Mouse (Mus musculus): ENCODE measurements around the gene Rsph10b. TPM values are rescaled to one million over a fixed set of nuclear protein-coding genes. Genes with fewer than 3 reads are reported as not detected.
"Not testable (repeated sequence)": the region's sequence is repeated elsewhere in the genome, so short reads cannot be mapped to it uniquely, and the experiment has no call there.

The Rsph10b gene
- polyA plus RNA-seq, 1 experiment from 2014 or later: 0.74 TPM

- 59% methylated on average over 11 of the region's 11 CpGs for WGBS
- no peak overlapping the region for H3K4me2 ChIP-seq
- no peak overlapping the region for H3K4me3 ChIP-seq
- no peak overlapping the region for H3K27ac ChIP-seq
- peaks cover 10% of the 10 kb centered on the region for H3K4me1 ChIP-seq (replicated peaks)
- H3K36me3 ChIP-seq: peaks cover 70% of the 10 kb centered on the region
- no peaks in the 10 kb centered on the region for H3K27me3 ChIP-seq
- H3K9ac ChIP-seq: no peak overlapping the region
- no peaks in the 10 kb centered on the region for H3K9me3 ChIP-seq (replicated peaks)
- no peak for ATAC-seq (replicated peaks; ENCODE audit: insufficient number of reproducible peaks, insufficient read depth, low FRiP score, low read depth)
Observed at GRCm38 (mm10) chr5:143994632-143995365, 62.0 kb downstream of the Rsph10b start.

- Histone ChIP-seq H3K9me3 (replicated peaks) (no peaks in the 10 kb centered on the region), H3K27me3 (no peaks in the 10 kb centered on the region), H3K36me3 (peaks cover 71% of the 10 kb centered on the region), H3K27ac (no peak overlapping the region), H3K9ac (no peak overlapping the region), H3K4me2 (no peak overlapping the region), H3K4me3 (no peak overlapping the region), H3K4me1 (replicated peaks) (peaks cover under 1% of the 10 kb centered on the region; the same call in 1 of the 2 replicates)
- ATAC-seq (replicated peaks; ENCODE audit: insufficient number of reproducible peaks, insufficient read depth, low FRiP score, low read depth): no peak
- WGBS: 64% methylated on average over 1 of the region's 1 CpGs
Observed at GRCm38 (mm10) chr5:143999409-143999808, 66.6 kb downstream of the Rsph10b start.

GRCm38 (mm10) chr5:144002461-144003192, 69.8 kb downstream of the Rsph10b start:
- no peak overlapping the region for H3K4me2 ChIP-seq
- no peaks in the 10 kb centered on the region for H3K4me1 ChIP-seq (replicated peaks)
- no peaks in the 10 kb centered on the region for H3K9me3 ChIP-seq (replicated peaks)
- H3K4me3 ChIP-seq: no peak overlapping the region
- H3K36me3 ChIP-seq: peaks cover 76% of the 10 kb centered on the region
- H3K27ac ChIP-seq: no peak overlapping the region
- no peak overlapping the region for H3K9ac ChIP-seq
- WGBS: 86% methylated on average over 15 of the region's 15 CpGs
- no peak for ATAC-seq (replicated peaks; ENCODE audit: insufficient number of reproducible peaks, insufficient read depth, low FRiP score, low read depth)
- no peaks in the 10 kb centered on the region for H3K27me3 ChIP-seq

GRCm38 (mm10) chr5:144013366-144014134, 80.7 kb downstream of the Rsph10b start:
- H3K4me3 ChIP-seq: peak overlapping the region; percentile 94
- H3K36me3 ChIP-seq: peaks cover 37% of the 10 kb centered on the region
- H3K27me3 ChIP-seq; H3K27ac ChIP-seq; ATAC-seq (replicated peaks; ENCODE audit: insufficient number of reproducible peaks, insufficient read depth, low FRiP score, low read depth); H3K4me1 ChIP-seq (replicated peaks); H3K9me3 ChIP-seq (replicated peaks): not testable (repeated sequence)
- 59% methylated on average over 13 of the region's 13 CpGs for WGBS
- peak overlapping the region; percentile 93; the same call in 1 of the 2 replicates for H3K9ac ChIP-seq
- H3K4me2 ChIP-seq: peak overlapping the region; percentile 58

GRCm38 (mm10) chr5:144014551-144015311, 81.9 kb downstream of the Rsph10b start, which contains the start of gene Ccz1:
Gene Ccz1, minus strand, starts transcription at chr5:144014877.
- no peaks in the 10 kb centered on the region for H3K27me3 ChIP-seq
- peak within 1 kb of the TSS; percentile 86 for H3K27ac ChIP-seq
- peak; percentile 95 for ATAC-seq (replicated peaks; ENCODE audit: insufficient number of reproducible peaks, insufficient read depth, low FRiP score, low read depth)
- peak within 1 kb of the TSS; percentile 58 for H3K4me2 ChIP-seq
- no peaks in the 10 kb centered on the region for H3K9me3 ChIP-seq (replicated peaks)
- H3K9ac ChIP-seq: peak within 1 kb of the TSS; percentile 93
- H3K4me1 ChIP-seq (replicated peaks): peaks cover 7% of the 10 kb centered on the region
- peaks cover 26% of the 10 kb centered on the region for H3K36me3 ChIP-seq
- peak within 1 kb of the TSS; percentile 94 for H3K4me3 ChIP-seq
- 2% methylated on average over 47 of the region's 47 CpGs for WGBS

- ATAC-seq (replicated peaks; ENCODE audit: insufficient number of reproducible peaks, insufficient read depth, low FRiP score, low read depth): no peak
- Histone ChIP-seq H3K4me1 (replicated peaks) (peaks cover 7% of the 10 kb centered on the region), H3K9me3 (replicated peaks) (no peaks in the 10 kb centered on the region), H3K27ac (no peak overlapping the region), H3K36me3 (peaks cover 23% of the 10 kb centered on the region), H3K27me3 (no peaks in the 10 kb centered on the region), H3K4me2 (peak overlapping the region; percentile 58), H3K4me3 (peak overlapping the region; percentile 94), H3K9ac (no peak overlapping the region)
- WGBS: 68% methylated on average over 3 of the region's 3 CpGs
Observed at GRCm38 (mm10) chr5:144015312-144015650, 82.4 kb downstream of the Rsph10b start.

GRCm38 (mm10) chr5:144015845-144016244, 83.0 kb downstream of the Rsph10b start:
- no peaks in the 10 kb centered on the region for H3K9me3 ChIP-seq (replicated peaks)
- no peak overlapping the region for H3K4me2 ChIP-seq
- peaks cover 7% of the 10 kb centered on the region for H3K4me1 ChIP-seq (replicated peaks)
- H3K9ac ChIP-seq: no peak overlapping the region
- no peak overlapping the region for H3K4me3 ChIP-seq
- no peaks in the 10 kb centered on the region for H3K27me3 ChIP-seq
- H3K27ac ChIP-seq: no peak overlapping the region
- WGBS: 84% methylated on average over 9 of the region's 9 CpGs
- ATAC-seq (replicated peaks; ENCODE audit: insufficient number of reproducible peaks, insufficient read depth, low FRiP score, low read depth): no peak
- H3K36me3 ChIP-seq: peaks cover 18% of the 10 kb centered on the region

GRCm38 (mm10) chr5:144026620-144027263, 93.9 kb downstream of the Rsph10b start, which contains the start of gene Ocm:
Gene Ocm, minus strand, starts transcription at chr5:144026670.
- Histone ChIP-seq H3K27me3 (no peaks in the 10 kb centered on the region), H3K36me3 (no peaks in the 10 kb centered on the region), H3K4me1 (replicated peaks) (no peaks in the 10 kb centered on the region; the same call in 1 of the 2 replicates), H3K9ac (no peak within 1 kb of the TSS), H3K27ac (no peak within 1 kb of the TSS), H3K9me3 (replicated peaks) (no peaks in the 10 kb centered on the region), H3K4me3 (no peak within 1 kb of the TSS), H3K4me2 (no peak within 1 kb of the TSS)
- 54% methylated on average over 11 of the region's 11 CpGs for WGBS
- ATAC-seq (replicated peaks; ENCODE audit: insufficient number of reproducible peaks, insufficient read depth, low FRiP score, low read depth): no peak

GRCm38 (mm10) chr5:144032491-144032890, 99.7 kb downstream of the Rsph10b start:
- no peaks in the 10 kb centered on the region for H3K36me3 ChIP-seq
- ATAC-seq (replicated peaks; ENCODE audit: insufficient number of reproducible peaks, insufficient read depth, low FRiP score, low read depth): no peak
- no peak overlapping the region for H3K9ac ChIP-seq
- H3K4me1 ChIP-seq (replicated peaks): no peaks in the 10 kb centered on the region
- no peak overlapping the region for H3K4me2 ChIP-seq
- H3K9me3 ChIP-seq (replicated peaks): no peaks in the 10 kb centered on the region
- H3K27me3 ChIP-seq: no peaks in the 10 kb centered on the region
- H3K4me3 ChIP-seq: no peak overlapping the region
- H3K27ac ChIP-seq: no peak overlapping the region
- 87% methylated on average over 7 of the region's 7 CpGs for WGBS

GRCm38 (mm10) chr5:144034567-144034966, 101.7 kb downstream of the Rsph10b start:
- Histone ChIP-seq H3K9me3 (replicated peaks) (no peaks in the 10 kb centered on the region), H3K4me2 (no peak overlapping the region), H3K36me3 (no peaks in the 10 kb centered on the region), H3K27ac (no peak overlapping the region), H3K4me1 (replicated peaks) (no peaks in the 10 kb centered on the region), H3K9ac (no peak overlapping the region), H3K27me3 (no peaks in the 10 kb centered on the region), H3K4me3 (no peak overlapping the region)
- 53% methylated on average over 7 of the region's 7 CpGs for WGBS
- no peak for ATAC-seq (replicated peaks; ENCODE audit: insufficient number of reproducible peaks, insufficient read depth, low FRiP score, low read depth)

Data from heart, embryonic 15.5 days (tissue).